Comparison of ENCODE assay signal across 8 mouse cellular contexts in the genomic region with DNA sequence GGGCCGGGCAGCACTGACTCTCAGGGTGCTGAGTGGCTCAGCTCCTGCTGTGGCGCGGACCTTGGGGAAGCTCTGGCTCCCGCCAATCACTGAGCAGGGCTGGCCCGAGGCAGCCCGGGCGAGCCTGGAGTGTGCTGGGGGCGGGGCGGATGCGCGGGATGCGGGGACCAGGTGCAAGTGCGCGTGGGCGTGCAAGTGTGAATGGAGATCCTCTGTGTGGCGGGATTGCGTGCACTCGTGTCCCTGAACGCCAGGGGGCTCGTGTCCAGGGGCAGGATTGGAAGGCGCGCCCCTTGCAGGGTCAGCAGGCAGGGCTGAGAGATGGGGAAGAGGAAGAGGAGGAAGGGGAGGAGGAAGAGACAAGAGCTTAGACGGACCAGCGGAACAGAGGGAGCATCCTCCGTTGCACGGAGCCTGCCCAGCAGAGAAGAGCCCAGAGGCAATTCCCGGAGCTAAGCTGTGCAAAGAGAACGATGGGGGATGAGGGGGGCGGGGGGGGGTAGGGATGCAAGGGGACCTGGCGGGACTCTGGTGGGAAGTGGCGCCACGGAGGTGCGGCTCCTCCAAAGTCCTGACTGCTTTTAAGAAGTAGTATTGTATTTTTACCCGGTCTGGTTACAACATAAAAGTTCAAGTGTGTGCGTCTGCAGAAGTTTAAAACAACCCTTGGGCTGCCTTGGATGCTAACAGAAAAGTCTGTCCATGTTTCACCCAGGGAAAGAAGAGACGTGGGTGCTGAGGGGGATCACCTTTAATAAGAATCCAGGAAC. TPM values are rescaled to one million over a fixed set of nuclear protein-coding genes. Genes with fewer than 3 reads are reported as not detected.
DNase-seq lines count a peak whose midpoint lies in the region; ATAC-seq and TF ChIP-seq lines count a peak whose summit lies in the region.

No protein-coding gene starts in this region.

- peaks cover 24% of the 10 kb centered on the region for H3K27me3 ChIP-seq in forebrain, embryonic 16.5 days (replicated peaks; ENCODE audit: control insufficient read depth, insufficient read depth, low read length)
- peaks cover 34% of the 10 kb centered on the region for H3K27me3 ChIP-seq in intestine, embryonic 15.5 days (replicated peaks)
- peaks cover 29% of the 10 kb centered on the region for H3K27me3 ChIP-seq in liver, embryonic 16.5 days (ENCODE audit: control insufficient read depth, insufficient read depth, low read depth, low read length)
- peaks cover 13% of the 10 kb centered on the region for H3K27me3 ChIP-seq in thymus, adult 2 months (ENCODE audit: control insufficient read depth, insufficient read depth, low read length)

- H3K4me1 ChIP-seq in bone marrow, adult 2 months (ENCODE audit: control insufficient read depth, insufficient read depth, low read length): no peaks in the 10 kb centered on the region
- H3K4me1 ChIP-seq in forebrain, embryonic 16.5 days (replicated peaks; ENCODE audit: control insufficient read depth, insufficient read depth, low read length): peaks cover 17% of the 10 kb centered on the region
- H3K4me1 ChIP-seq in intestine, embryonic 15.5 days (replicated peaks): peaks cover 12% of the 10 kb centered on the region
- H3K4me1 ChIP-seq in liver, embryonic 16.5 days (ENCODE audit: control insufficient read depth, low read depth, low read length): no peaks in the 10 kb centered on the region; the same call in 1 of the 2 replicates
- H3K4me1 ChIP-seq in thymus, adult 2 months (replicated peaks; ENCODE audit: control insufficient read depth, insufficient read depth, low read length): peaks cover 9% of the 10 kb centered on the region

- peak; percentile 3 for DNase-seq in cerebellum, adult 11-12 months
- DNase-seq in cerebellum, adult 9-11 months: no peak
- peak; percentile 76 for DNase-seq in neural tube, embryonic 10.5 days (ENCODE audit: extremely low spot score, low spot score)
- peak; percentile 70 for DNase-seq in thymus, adult 2 months

- peak overlapping the region; percentile 56 for H3K4me2 ChIP-seq in forebrain, embryonic 16.5 days (ENCODE audit: low read length)
- peak overlapping the region; percentile 93 for H3K4me2 ChIP-seq in intestine, embryonic 15.5 days (replicated peaks)
- peak overlapping the region; percentile 31; the same call in 1 of the 2 replicates for H3K4me2 ChIP-seq in liver, embryonic 16.5 days (ENCODE audit: low read depth, low read length)

- H3K4me3 ChIP-seq in bone marrow, adult 2 months (replicated peaks; ENCODE audit: control insufficient read depth, low read depth, low read length): no peak overlapping the region
- H3K4me3 ChIP-seq in forebrain, embryonic 16.5 days (replicated peaks; ENCODE audit: low read length): peak overlapping the region; percentile 48
- peak overlapping the region; percentile 42 for H3K4me3 ChIP-seq in intestine, embryonic 15.5 days (replicated peaks)
- peak overlapping the region; percentile 19 for H3K4me3 ChIP-seq in liver, embryonic 16.5 days (ENCODE audit: low read depth, low read length)
- peak overlapping the region; percentile 13 for H3K4me3 ChIP-seq in thymus, adult 2 months (ENCODE audit: control insufficient read depth, insufficient read depth, low read length)

- H3K27ac ChIP-seq in bone marrow, adult 2 months (ENCODE audit: control insufficient read depth, insufficient read depth, low read depth, low read length, poor library complexity): no peak overlapping the region; the same call in 1 of the 2 replicates
- no peak overlapping the region for H3K27ac ChIP-seq in forebrain, embryonic 16.5 days (ENCODE audit: low read length)
- H3K27ac ChIP-seq in intestine, embryonic 15.5 days: no peak overlapping the region
- H3K27ac ChIP-seq in liver, embryonic 16.5 days (ENCODE audit: low read length): no peak overlapping the region
- no peak overlapping the region for H3K27ac ChIP-seq in thymus, adult 2 months (ENCODE audit: control insufficient read depth, insufficient read depth, low read length)

- TF ChIP-seq CTCF in bone marrow, adult 2 months (IDR thresholded peaks at IDR 0.05; ENCODE audit: control insufficient read depth, insufficient read depth, low read length): peak; percentile 6; the same call in 1 of the 2 replicates
- peak; percentile 41; the same call in 1 of the 2 replicates for TF ChIP-seq CTCF in thymus, adult 2 months (IDR thresholded peaks at IDR 0.05; ENCODE audit: borderline replicate concordance, control insufficient read depth, extremely low read depth, insufficient read depth, low read length, poor library complexity)

- 2% methylated on average over 36 of the region's 36 CpGs for WGBS in bone marrow, adult 2 months
- under 1% methylated on average over 36 of the region's 36 CpGs for WGBS in forebrain, embryonic 16.5 days
- under 1% methylated on average over 36 of the region's 36 CpGs for WGBS in intestine, embryonic 15.5 days
- 1% methylated on average over 36 of the region's 36 CpGs for WGBS in liver, embryonic 16.5 days (ENCODE audit: insufficient replicate concordance)
- 3% methylated on average over 36 of the region's 36 CpGs for WGBS in thymus, adult 2 months

- peak overlapping the region; percentile 49 for H3K9ac ChIP-seq in forebrain, embryonic 16.5 days (replicated peaks; ENCODE audit: low read depth, low read length)
- H3K9ac ChIP-seq in intestine, embryonic 15.5 days: peak overlapping the region; percentile 40
- H3K9ac ChIP-seq in liver, embryonic 16.5 days (ENCODE audit: low read depth, low read length): no peak overlapping the region

- TF ChIP-seq POLR2A in bone marrow, adult 2 months (IDR thresholded peaks at IDR 0.05; ENCODE audit: borderline replicate concordance, control insufficient read depth, low read depth, low read length): no peak
- no peak for TF ChIP-seq POLR2A in thymus, adult 2 months (IDR thresholded peaks at IDR 0.05; ENCODE audit: control insufficient read depth, extremely low read depth, insufficient read depth, low read length, poor library complexity)

- no peaks in the 10 kb centered on the region for H3K36me3 ChIP-seq in forebrain, embryonic 16.5 days (ENCODE audit: control insufficient read depth, insufficient read depth)
- no peaks in the 10 kb centered on the region for H3K36me3 ChIP-seq in intestine, embryonic 15.5 days
- H3K36me3 ChIP-seq in liver, embryonic 16.5 days (ENCODE audit: control insufficient read depth, insufficient read depth): no peaks in the 10 kb centered on the region
- no peaks in the 10 kb centered on the region for H3K36me3 ChIP-seq in thymus, adult 2 months (ENCODE audit: control insufficient read depth, insufficient read depth, low read length)

- ATAC-seq in forebrain, embryonic 16.5 days: peak; percentile 94
- peak; percentile 90 for ATAC-seq in intestine, embryonic 15.5 days
- no peak for ATAC-seq in liver, embryonic 16.5 days (ENCODE audit: low read depth)

- no peaks in the 10 kb centered on the region for H3K9me3 ChIP-seq in forebrain, embryonic 16.5 days (ENCODE audit: control insufficient read depth, low read length)
- H3K9me3 ChIP-seq in intestine, embryonic 15.5 days: no peaks in the 10 kb centered on the region
- H3K9me3 ChIP-seq in liver, embryonic 16.5 days (replicated peaks; ENCODE audit: control insufficient read depth, low read length): no peaks in the 10 kb centered on the region

RNA-seq across cellular contexts. Expression of a gene that starts 0.7 kb away (rescaled TPM):
- 5.6 and 12.3 TPM in 2 replicates for polyA plus RNA-seq in bone marrow, adult 2 months (2011; ENCODE audit: insufficient read depth, insufficient read length, low replicate concordance, missing spikeins)
- polyA plus RNA-seq in forebrain, embryonic 16.5 days (2015; fragmentation: Nextera tagmentation; extraction: Ambion mirVana): 1.5 and 1.9 TPM in 2 replicates
- 4.0 and 4.9 TPM in 2 replicates for polyA plus RNA-seq in intestine, embryonic 15.5 days (2015; fragmentation: Nextera tagmentation; extraction: Ambion mirVana)
- 1.6 and 2.1 TPM in 2 replicates for polyA plus RNA-seq in liver, embryonic 16.5 days (2015; fragmentation: Nextera tagmentation; extraction: Ambion mirVana)
- 3.7 and 4.0 TPM in 2 replicates for polyA plus RNA-seq in thymus, adult 2 months (2012; rRNA removed)

Comparison
In these comparisons a context has a peak if more than half of its experiments do, and no peak if none do; other contexts are left out.
1. H3K4me2 ChIP-seq: peak in every context shown above with its lines; median percentile 93 in intestine, embryonic 15.5 days; 56 in forebrain, embryonic 16.5 days; 31 in liver, embryonic 16.5 days.